Mouse (Mus musculus): ENCODE data around the gene Exo5. TPM values are rescaled to one million over a fixed set of nuclear protein-coding genes. Genes with fewer than 3 reads are reported as not detected.
A peak's percentile ranks its signal among the peaks of the same experiment; 100 is the strongest.

Gene Exo5
- polyA plus RNA-seq (2014; fragmentation: Nextera tagmentation; extraction: Ambion mirVana): 24.3 and 25.1 TPM in 2 replicates

DNA sequence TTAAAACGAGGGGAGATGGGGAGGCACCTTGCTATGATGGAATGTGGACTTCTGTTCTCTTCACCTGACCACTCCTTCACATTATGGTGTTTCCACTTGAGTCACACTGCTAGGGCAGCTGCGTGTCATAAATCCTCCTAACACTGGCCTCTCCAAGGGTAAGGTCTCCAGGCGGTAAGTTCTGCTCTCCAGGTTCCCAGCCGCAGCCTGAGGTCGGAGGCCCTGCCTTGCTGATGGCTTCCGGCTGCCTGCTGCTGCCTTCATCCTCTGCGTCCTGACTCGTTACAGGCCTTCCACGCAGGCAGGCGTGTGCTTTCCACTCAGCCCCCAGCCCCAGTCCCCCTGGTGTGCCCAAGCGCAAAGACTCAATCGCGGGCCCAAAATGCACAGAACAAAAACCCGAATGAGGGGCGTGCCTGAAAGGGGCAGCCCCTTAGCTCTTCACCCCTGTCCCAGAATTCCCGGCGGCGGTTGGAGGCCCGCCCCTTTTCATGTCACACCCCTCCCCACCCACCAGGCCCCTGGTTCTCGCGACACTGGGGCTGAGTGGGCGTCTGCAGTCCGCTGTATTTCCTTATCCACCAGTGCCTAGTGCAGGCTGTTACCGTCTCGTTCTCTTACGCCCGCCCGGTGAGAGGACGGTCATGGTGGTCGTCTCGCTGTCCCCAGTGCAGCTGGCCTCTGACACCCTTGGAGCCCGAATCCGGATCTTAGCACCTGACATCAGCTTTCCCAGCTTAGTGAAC, at the start of gene Exo5:
Gene Exo5, minus strand, starts transcription at position 464 of the 746 bp plus-strand sequence.
- H3K4me1 ChIP-seq (ENCODE audit: insufficient read depth): no peaks in the 10 kb centered on the region; the same call in 1 of the 2 replicates
- peaks cover 30% of the 10 kb centered on the region for H3K36me3 ChIP-seq (ENCODE audit: insufficient read depth)
- no peaks in the 10 kb centered on the region for H3K27me3 ChIP-seq (ENCODE audit: insufficient read depth, low read length)
- peak within 1 kb of the TSS; percentile 74 for H3K9ac ChIP-seq
- H3K4me2 ChIP-seq: peak within 1 kb of the TSS; percentile 71
- no peaks in the 10 kb centered on the region for H3K9me3 ChIP-seq (ENCODE audit: low read depth, low read length)
- peak within 1 kb of the TSS; percentile 73 for H3K4me3 ChIP-seq (ENCODE audit: low read depth, low read length)
- peak; percentile 100 for ATAC-seq (ENCODE audit: insufficient read depth)
- DNase-seq: peak; percentile 95
- peak within 1 kb of the TSS; percentile 85 for H3K27ac ChIP-seq (ENCODE audit: low read depth)
- WGBS: under 1% methylated on average over 33 of the region's 33 CpGs
- no peak for TF ChIP-seq CTCF (IDR thresholded peaks at IDR 0.05; ENCODE audit: low read depth)

DNA sequence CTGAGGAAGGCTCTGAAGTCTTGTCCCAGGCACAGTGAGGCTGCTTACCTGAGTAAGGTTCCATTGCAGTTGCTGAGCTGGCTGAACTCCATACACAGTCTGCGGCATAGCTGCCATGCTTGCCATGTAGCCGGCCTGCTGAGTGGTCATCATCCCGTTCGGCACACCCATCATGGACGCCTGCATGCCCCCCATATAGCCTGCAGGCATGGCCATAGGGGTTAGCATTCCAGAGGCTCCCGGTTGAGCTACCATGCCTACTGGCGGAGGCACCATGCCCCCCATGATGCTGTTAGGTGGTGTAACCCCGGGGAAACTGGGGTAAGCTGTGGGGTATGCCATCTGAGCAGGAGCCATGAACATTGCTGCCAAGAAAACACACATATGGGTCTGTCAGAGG, 47.0 kb upstream of the Exo5 start:
- no peak for ATAC-seq (ENCODE audit: insufficient read depth)
- H3K27me3 ChIP-seq (ENCODE audit: insufficient read depth, low read length): no peaks in the 10 kb centered on the region
- no peaks in the 10 kb centered on the region for H3K4me1 ChIP-seq (ENCODE audit: insufficient read depth)
- no peak for TF ChIP-seq CTCF (IDR thresholded peaks at IDR 0.05; ENCODE audit: low read depth)
- H3K9ac ChIP-seq: no peak overlapping the region
- 93% methylated on average over 8 of the region's 8 CpGs for WGBS
- no peak overlapping the region for H3K27ac ChIP-seq (ENCODE audit: low read depth)
- H3K9me3 ChIP-seq (ENCODE audit: low read depth, low read length): no peaks in the 10 kb centered on the region
- peaks cover 57% of the 10 kb centered on the region for H3K36me3 ChIP-seq (ENCODE audit: insufficient read depth)
- H3K4me3 ChIP-seq (ENCODE audit: low read depth, low read length): no peak overlapping the region
- no peak overlapping the region for H3K4me2 ChIP-seq
- no peak for DNase-seq

DNA sequence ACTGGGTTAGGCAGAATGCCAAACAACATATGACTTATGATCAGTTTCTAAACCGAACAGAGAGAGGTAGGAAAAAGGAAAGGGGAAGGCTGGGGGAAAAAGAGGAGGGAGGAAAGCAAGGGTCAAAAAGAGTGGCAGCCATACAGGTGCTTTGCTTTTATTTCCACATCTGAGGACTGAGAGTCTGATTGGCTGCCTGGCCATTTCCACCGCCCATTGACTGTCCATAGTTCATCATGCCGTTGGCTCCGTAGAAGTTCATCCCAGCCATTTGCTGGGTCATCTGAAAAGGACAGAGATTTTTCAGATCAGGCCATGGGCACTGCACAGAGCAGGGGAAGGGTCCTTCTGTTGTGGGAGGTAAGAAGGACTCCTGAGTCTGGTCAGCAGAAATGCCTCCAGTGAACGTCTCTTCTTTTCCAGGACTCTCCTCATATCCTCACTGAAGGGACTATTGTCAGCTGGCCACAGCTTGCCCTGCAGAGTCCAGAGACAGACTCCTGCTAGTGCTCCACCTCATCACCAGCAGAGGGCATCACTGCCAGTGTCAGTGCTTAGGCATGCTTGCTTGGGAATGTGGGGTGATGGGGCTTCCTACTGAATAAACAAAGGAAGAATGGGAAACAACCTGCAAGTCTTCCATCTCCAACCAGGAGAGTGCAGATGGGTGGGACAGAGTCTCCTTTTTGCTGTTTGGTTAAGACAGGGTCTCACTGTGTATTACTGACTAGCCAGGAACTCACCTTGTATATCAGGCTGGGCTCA, 44.7 kb upstream of the Exo5 start:
- Histone ChIP-seq H3K4me1 (ENCODE audit: insufficient read depth) (no peaks in the 10 kb centered on the region), H3K4me2 (no peak overlapping the region), H3K27me3 (ENCODE audit: insufficient read depth, low read length) (no peaks in the 10 kb centered on the region), H3K9me3 (ENCODE audit: low read depth, low read length) (no peaks in the 10 kb centered on the region), H3K4me3 (ENCODE audit: low read depth, low read length) (no peak overlapping the region), H3K36me3 (ENCODE audit: insufficient read depth) (peaks cover 46% of the 10 kb centered on the region), H3K9ac (no peak overlapping the region), H3K27ac (ENCODE audit: low read depth) (no peak overlapping the region)
- TF ChIP-seq CTCF (IDR thresholded peaks at IDR 0.05; ENCODE audit: low read depth): peak; percentile 59
- ATAC-seq (ENCODE audit: insufficient read depth) (no peak), DNase-seq (peak; percentile 37)
- WGBS: 69% methylated on average over 5 of the region's 5 CpGs

DNA sequence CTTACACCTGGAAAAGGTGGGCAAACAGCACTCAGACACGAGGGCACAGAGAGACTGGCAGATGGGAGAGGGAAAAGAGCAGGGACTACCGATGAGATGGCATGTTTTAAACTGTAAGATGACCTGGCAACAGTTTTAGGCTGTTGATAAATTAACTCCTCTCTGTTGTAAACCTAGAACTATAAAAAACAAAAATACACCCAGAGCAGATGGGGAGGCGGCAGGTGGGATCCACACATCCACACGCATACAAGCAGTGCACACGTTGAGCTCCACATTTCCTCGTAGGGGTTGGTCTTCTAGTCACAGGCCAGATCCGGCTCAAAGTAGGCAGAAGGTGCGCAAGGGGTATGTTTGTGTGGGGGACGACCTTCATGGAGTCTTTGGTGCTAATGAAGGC, 43.7 kb upstream of the Exo5 start:
- Histone ChIP-seq H3K36me3 (ENCODE audit: insufficient read depth) (peaks cover 42% of the 10 kb centered on the region), H3K27ac (ENCODE audit: low read depth) (no peak overlapping the region), H3K4me3 (ENCODE audit: low read depth, low read length) (no peak overlapping the region), H3K9ac (no peak overlapping the region), H3K4me1 (ENCODE audit: insufficient read depth) (no peaks in the 10 kb centered on the region), H3K27me3 (ENCODE audit: insufficient read depth, low read length) (no peaks in the 10 kb centered on the region), H3K4me2 (no peak overlapping the region), H3K9me3 (ENCODE audit: low read depth, low read length) (no peaks in the 10 kb centered on the region)
- ATAC-seq (ENCODE audit: insufficient read depth): no peak
- TF ChIP-seq CTCF (IDR thresholded peaks at IDR 0.05; ENCODE audit: low read depth): no peak
- 79% methylated on average over 9 of the region's 9 CpGs for WGBS
- DNase-seq: no peak

DNA sequence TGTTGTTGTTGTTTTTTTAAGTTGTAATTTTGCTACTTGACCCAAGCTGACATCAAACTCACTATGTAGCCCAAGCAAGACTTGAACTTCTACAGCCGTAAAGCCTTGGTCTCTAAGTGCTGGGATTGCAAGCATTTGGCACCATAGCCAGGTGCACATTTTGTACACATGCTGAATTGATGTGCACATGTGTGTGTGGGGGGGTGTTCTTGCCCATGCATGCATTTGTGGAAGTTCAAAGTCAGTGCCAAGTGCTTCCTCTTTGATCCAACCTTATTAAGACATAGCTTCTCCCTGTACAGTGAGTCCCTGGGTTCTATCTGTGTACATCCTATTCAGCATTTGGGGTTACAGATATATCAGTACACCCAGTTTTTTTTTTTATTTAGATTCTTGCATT, 30.8 kb upstream of the Exo5 start:
- no peak overlapping the region for H3K9ac ChIP-seq
- WGBS: 85% methylated on average over 1 of the region's 1 CpGs
- H3K9me3 ChIP-seq (ENCODE audit: low read depth, low read length): no peaks in the 10 kb centered on the region
- H3K4me2 ChIP-seq: no peak overlapping the region
- TF ChIP-seq CTCF (IDR thresholded peaks at IDR 0.05; ENCODE audit: low read depth): no peak
- peaks cover 5% of the 10 kb centered on the region; the same call in 1 of the 2 replicates for H3K4me1 ChIP-seq (ENCODE audit: insufficient read depth)
- H3K27ac ChIP-seq (ENCODE audit: low read depth): no peak overlapping the region
- ATAC-seq (ENCODE audit: insufficient read depth) (no peak), DNase-seq (no peak)
- H3K4me3 ChIP-seq (ENCODE audit: low read depth, low read length): no peak overlapping the region
- no peaks in the 10 kb centered on the region for H3K27me3 ChIP-seq (ENCODE audit: insufficient read depth, low read length)
- H3K36me3 ChIP-seq (ENCODE audit: insufficient read depth): no peaks in the 10 kb centered on the region

DNA sequence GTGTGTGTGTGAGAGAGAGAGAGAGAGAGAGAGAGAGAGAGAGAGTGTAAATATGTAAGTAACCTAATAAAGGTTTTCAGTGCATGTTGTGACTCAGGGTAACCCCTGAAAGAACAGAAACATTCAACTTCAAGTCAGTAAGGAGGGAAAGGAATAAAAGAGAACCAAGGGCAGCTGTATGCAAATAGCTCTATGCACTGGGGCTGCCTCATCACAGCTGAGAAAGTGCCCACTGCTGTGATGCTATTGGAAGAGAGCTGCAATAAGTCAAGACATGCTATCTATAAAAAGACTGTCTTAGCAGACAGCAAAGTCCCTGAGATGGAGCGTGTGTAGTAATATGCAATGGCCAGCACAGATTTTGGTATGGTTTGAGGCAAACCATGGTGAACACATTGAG, 28.9 kb upstream of the Exo5 start:
- WGBS: 89% methylated on average over 1 of the region's 1 CpGs
- Histone ChIP-seq H3K4me1 (ENCODE audit: insufficient read depth) (peaks cover 5% of the 10 kb centered on the region; the same call in 1 of the 2 replicates), H3K4me2 (no peak overlapping the region), H3K36me3 (ENCODE audit: insufficient read depth) (no peaks in the 10 kb centered on the region), H3K4me3 (ENCODE audit: low read depth, low read length) (no peak overlapping the region), H3K27me3 (ENCODE audit: insufficient read depth, low read length) (no peaks in the 10 kb centered on the region), H3K9me3 (ENCODE audit: low read depth, low read length) (no peaks in the 10 kb centered on the region), H3K9ac (no peak overlapping the region), H3K27ac (ENCODE audit: low read depth) (no peak overlapping the region)
- DNase-seq: no peak
- no peak for ATAC-seq (ENCODE audit: insufficient read depth)
- no peak for TF ChIP-seq CTCF (IDR thresholded peaks at IDR 0.05; ENCODE audit: low read depth)

DNA sequence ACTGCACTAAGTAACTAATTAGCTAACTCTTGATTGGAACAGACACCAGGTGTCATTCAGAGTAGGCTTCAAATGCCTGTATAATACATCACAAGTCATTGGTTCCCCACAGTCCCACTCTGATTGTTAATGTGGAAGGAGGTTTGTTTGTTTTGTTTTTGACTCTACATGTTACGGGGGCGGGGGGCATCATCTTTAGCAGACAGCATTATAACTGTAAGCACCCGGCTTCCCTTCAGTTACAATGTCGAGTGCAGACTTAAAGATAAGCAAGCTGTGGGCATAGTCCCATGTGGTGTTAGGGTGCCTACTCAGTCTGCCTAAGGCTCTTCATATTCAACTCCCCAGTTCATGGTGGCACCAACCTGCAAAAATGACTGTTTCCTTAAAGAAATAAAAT, 28.2 kb upstream of the Exo5 start:
- 58% methylated on average over 4 of the region's 4 CpGs for WGBS
- no peaks in the 10 kb centered on the region for H3K27me3 ChIP-seq (ENCODE audit: insufficient read depth, low read length)
- no peak overlapping the region for H3K4me2 ChIP-seq
- TF ChIP-seq CTCF (IDR thresholded peaks at IDR 0.05; ENCODE audit: low read depth): no peak
- H3K4me1 ChIP-seq (ENCODE audit: insufficient read depth): peaks cover 5% of the 10 kb centered on the region; the same call in 1 of the 2 replicates
- no peak overlapping the region for H3K9ac ChIP-seq
- no peak overlapping the region for H3K4me3 ChIP-seq (ENCODE audit: low read depth, low read length)
- DNase-seq: no peak
- no peak for ATAC-seq (ENCODE audit: insufficient read depth)
- no peak overlapping the region for H3K27ac ChIP-seq (ENCODE audit: low read depth)
- H3K36me3 ChIP-seq (ENCODE audit: insufficient read depth): no peaks in the 10 kb centered on the region
- H3K9me3 ChIP-seq (ENCODE audit: low read depth, low read length): no peaks in the 10 kb centered on the region
